Mouse (Mus musculus): ENCODE measurements at regions not wholly inside any gene's neighbourhood (a gene's known extent, or its start where the extent isn't known, plus 50 kb on each side); places are given as distances from the start of the nearest gene placed in this dataset.

GRCm38 (mm10) chr15:103102068-103102840 is 64.6 kb downstream of the Smug1 start:
- Histone ChIP-seq H3K4me3 (ENCODE audit: low read depth, low read length) (peak overlapping the region; percentile 33), H3K9ac (ENCODE audit: low read length) (0 out of 2 replicates have a peak overlapping the region, but pooled peaks have one; percentile 29), H3K4me2 (ENCODE audit: low read length) (peak overlapping the region; percentile 67), H3K4me1 (ENCODE audit: control insufficient read depth, insufficient read depth, low read length) (no peaks in the 10 kb centered on the region; the same call in 1 of the 2 replicates), H3K27me3 (replicated peaks; ENCODE audit: control insufficient read depth, insufficient read depth, low read length) (peaks cover 64% of the 10 kb centered on the region), H3K36me3 (ENCODE audit: control insufficient read depth, insufficient read depth, low read length) (no peaks in the 10 kb centered on the region), H3K9me3 (replicated peaks; ENCODE audit: control insufficient read depth, low read length) (no peaks in the 10 kb centered on the region), H3K27ac (ENCODE audit: low read depth, low read length) (no peak overlapping the region)
- 1% methylated on average over 46 of the region's 46 CpGs for WGBS
- DNase-seq (ENCODE audit: low spot score): no peak
- peak; percentile 63 for ATAC-seq

- H3K9me3 ChIP-seq (replicated peaks; ENCODE audit: control insufficient read depth, low read length): no peaks in the 10 kb centered on the region
- H3K4me1 ChIP-seq (ENCODE audit: control insufficient read depth, insufficient read depth, low read length): no peaks in the 10 kb centered on the region; the same call in 1 of the 2 replicates
- no peak overlapping the region for H3K9ac ChIP-seq (ENCODE audit: low read length)
- H3K4me3 ChIP-seq (ENCODE audit: low read depth, low read length): no peak overlapping the region
- H3K4me2 ChIP-seq (ENCODE audit: low read length): no peak overlapping the region
- H3K27me3 ChIP-seq (replicated peaks; ENCODE audit: control insufficient read depth, insufficient read depth, low read length): peaks cover 80% of the 10 kb centered on the region
- H3K36me3 ChIP-seq (ENCODE audit: control insufficient read depth, insufficient read depth, low read length): no peaks in the 10 kb centered on the region
- ATAC-seq (no peak), DNase-seq (ENCODE audit: low spot score) (no peak)
- WGBS: 44% methylated on average over 4 of the region's 4 CpGs
- no peak overlapping the region for H3K27ac ChIP-seq (ENCODE audit: low read depth, low read length)
These were observed 66.8 kb downstream of the Smug1 start for GRCm38 (mm10) chr15:103100121-103100520.

GRCm38 (mm10) chr15:103094457-103094856 is 72.4 kb downstream of the Smug1 start:
- no peak overlapping the region for H3K4me2 ChIP-seq (ENCODE audit: low read length)
- DNase-seq (ENCODE audit: low spot score): no peak
- 0 out of 2 replicates have a peak, but pooled peaks cover 2% of the 10 kb centered on the region for H3K4me1 ChIP-seq (ENCODE audit: control insufficient read depth, insufficient read depth, low read length)
- no peak overlapping the region for H3K4me3 ChIP-seq (ENCODE audit: low read depth, low read length)
- H3K36me3 ChIP-seq (ENCODE audit: control insufficient read depth, insufficient read depth, low read length): no peaks in the 10 kb centered on the region
- H3K9ac ChIP-seq (ENCODE audit: low read length): no peak overlapping the region
- ATAC-seq: no peak
- H3K27me3 ChIP-seq (replicated peaks; ENCODE audit: control insufficient read depth, insufficient read depth, low read length): peaks cover 46% of the 10 kb centered on the region
- no peak overlapping the region for H3K27ac ChIP-seq (ENCODE audit: low read depth, low read length)
- H3K9me3 ChIP-seq (replicated peaks; ENCODE audit: control insufficient read depth, low read length): no peaks in the 10 kb centered on the region
- 70% methylated on average over 7 of the region's 7 CpGs for WGBS

GRCm38 (mm10) chr15:103093655-103094054 is 73.2 kb downstream of the Smug1 start:
- Histone ChIP-seq H3K4me1 (ENCODE audit: control insufficient read depth, insufficient read depth, low read length) (0 out of 2 replicates have a peak, but pooled peaks cover 2% of the 10 kb centered on the region), H3K9ac (ENCODE audit: low read length) (no peak overlapping the region), H3K9me3 (replicated peaks; ENCODE audit: control insufficient read depth, low read length) (no peaks in the 10 kb centered on the region), H3K27ac (ENCODE audit: low read depth, low read length) (no peak overlapping the region), H3K36me3 (ENCODE audit: control insufficient read depth, insufficient read depth, low read length) (no peaks in the 10 kb centered on the region), H3K27me3 (replicated peaks; ENCODE audit: control insufficient read depth, insufficient read depth, low read length) (peaks cover 45% of the 10 kb centered on the region), H3K4me3 (ENCODE audit: low read depth, low read length) (no peak overlapping the region), H3K4me2 (ENCODE audit: low read length) (no peak overlapping the region)
- 66% methylated on average over 12 of the region's 12 CpGs for WGBS
- ATAC-seq: no peak
- peak; percentile 59 for DNase-seq (ENCODE audit: low spot score)

- Histone ChIP-seq H3K27me3 (replicated peaks; ENCODE audit: control insufficient read depth, insufficient read depth, low read length) (peaks cover 45% of the 10 kb centered on the region), H3K36me3 (ENCODE audit: control insufficient read depth, insufficient read depth, low read length) (no peaks in the 10 kb centered on the region), H3K27ac (ENCODE audit: low read depth, low read length) (no peak overlapping the region), H3K9me3 (replicated peaks; ENCODE audit: control insufficient read depth, low read length) (no peaks in the 10 kb centered on the region), H3K4me2 (ENCODE audit: low read length) (no peak overlapping the region), H3K4me3 (ENCODE audit: low read depth, low read length) (no peak overlapping the region), H3K9ac (ENCODE audit: low read length) (no peak overlapping the region), H3K4me1 (ENCODE audit: control insufficient read depth, insufficient read depth, low read length) (0 out of 2 replicates have a peak, but pooled peaks cover 2% of the 10 kb centered on the region)
- DNase-seq (ENCODE audit: low spot score) (no peak), ATAC-seq (no peak)
These were observed 73.8 kb downstream of the Hoxc4 start for GRCm38 (mm10) chr15:103092496-103092895.

GRCm38 (mm10) chr15:103090280-103091164 is 71.8 kb downstream of the Hoxc4 start:
- no peak for DNase-seq (ENCODE audit: low spot score)
- Histone ChIP-seq H3K9ac (ENCODE audit: low read length) (no peak overlapping the region), H3K36me3 (ENCODE audit: control insufficient read depth, insufficient read depth, low read length) (no peaks in the 10 kb centered on the region), H3K27me3 (replicated peaks; ENCODE audit: control insufficient read depth, insufficient read depth, low read length) (peaks cover 50% of the 10 kb centered on the region), H3K4me1 (ENCODE audit: control insufficient read depth, insufficient read depth, low read length) (peaks cover 17% of the 10 kb centered on the region), H3K4me3 (ENCODE audit: low read depth, low read length) (no peak overlapping the region), H3K4me2 (ENCODE audit: low read length) (no peak overlapping the region), H3K9me3 (replicated peaks; ENCODE audit: control insufficient read depth, low read length) (no peaks in the 10 kb centered on the region), H3K27ac (ENCODE audit: low read depth, low read length) (no peak overlapping the region)
- no peak for ATAC-seq
- WGBS: 56% methylated on average over 6 of the region's 6 CpGs

GRCm38 (mm10) chr15:103089852-103090251 is 71.1 kb downstream of the Hoxc4 start:
- H3K4me1 ChIP-seq (ENCODE audit: control insufficient read depth, insufficient read depth, low read length): peaks cover 17% of the 10 kb centered on the region
- no peaks in the 10 kb centered on the region for H3K9me3 ChIP-seq (replicated peaks; ENCODE audit: control insufficient read depth, low read length)
- no peak overlapping the region for H3K4me3 ChIP-seq (ENCODE audit: low read depth, low read length)
- peaks cover 53% of the 10 kb centered on the region for H3K27me3 ChIP-seq (replicated peaks; ENCODE audit: control insufficient read depth, insufficient read depth, low read length)
- H3K9ac ChIP-seq (ENCODE audit: low read length): no peak overlapping the region
- WGBS: 38% methylated on average over 1 of the region's 1 CpGs
- DNase-seq (ENCODE audit: low spot score): no peak
- no peak overlapping the region for H3K4me2 ChIP-seq (ENCODE audit: low read length)
- no peak overlapping the region for H3K27ac ChIP-seq (ENCODE audit: low read depth, low read length)
- H3K36me3 ChIP-seq (ENCODE audit: control insufficient read depth, insufficient read depth, low read length): no peaks in the 10 kb centered on the region
- ATAC-seq: no peak

- no peak overlapping the region for H3K4me3 ChIP-seq (ENCODE audit: low read depth, low read length)
- no peaks in the 10 kb centered on the region for H3K9me3 ChIP-seq (replicated peaks; ENCODE audit: control insufficient read depth, low read length)
- ATAC-seq: no peak
- H3K9ac ChIP-seq (ENCODE audit: low read length): no peak overlapping the region
- peaks cover 53% of the 10 kb centered on the region for H3K27me3 ChIP-seq (replicated peaks; ENCODE audit: control insufficient read depth, insufficient read depth, low read length)
- H3K4me2 ChIP-seq (ENCODE audit: low read length): no peak overlapping the region
- no peaks in the 10 kb centered on the region for H3K36me3 ChIP-seq (ENCODE audit: control insufficient read depth, insufficient read depth, low read length)
- 94% methylated on average over 1 of the region's 1 CpGs for WGBS
- H3K4me1 ChIP-seq (ENCODE audit: control insufficient read depth, insufficient read depth, low read length): peaks cover 17% of the 10 kb centered on the region
- H3K27ac ChIP-seq (ENCODE audit: low read depth, low read length): no peak overlapping the region
- no peak for DNase-seq (ENCODE audit: low spot score)
These were observed 70.7 kb downstream of the Hoxc4 start for GRCm38 (mm10) chr15:103089440-103089839.
